Mouse (Mus musculus) myocyte (in vitro differentiated cells): ENCODE measurements around the gene Gm9046. TPM values are rescaled to one million over a fixed set of nuclear protein-coding genes. Genes with fewer than 3 reads are reported as not detected.
A peak's percentile ranks its signal among the peaks of the same experiment; 100 is the strongest.
"Not testable (repeated sequence)": the region's sequence is repeated elsewhere in the genome, so short reads cannot be mapped to it uniquely, and the experiment has no call there.

Experiments used
- H3K27me3 ChIP-seq: one replicate; pipeline ENCODE4 v1.6.1; 2011; ENCODE audit not compliant: control insufficient read depth, insufficient read depth, insufficient read length
- H3K36me3 ChIP-seq: one replicate; pipeline ENCODE4 v1.6.1; 2011; ENCODE audit not compliant: control insufficient read depth, insufficient read depth
- H3K4me2 ChIP-seq: one replicate; pipeline ENCODE4 v1.6.1; 2011; ENCODE audit warnings: low read depth, control low read depth
- H3K4me3 ChIP-seq: one replicate; pipeline ENCODE4 v1.5.1; 2011; ENCODE audit warnings: mild to moderate bottlenecking, control low read depth, moderate library complexity
- H3K79me2 ChIP-seq: one replicate; pipeline ENCODE4 v1.6.1; 2011; ENCODE audit not compliant: control insufficient read depth, insufficient read depth
- H3ac ChIP-seq: one replicate; pipeline ENCODE4 v1.6.1; 2011; ENCODE audit not compliant: control insufficient read depth, insufficient read length
- CEBPB ChIP-seq: IDR thresholded peaks from 2 replicates; pipeline ENCODE4 v1.6.1; 2011; ENCODE audit warnings: mild to moderate bottlenecking, moderate library complexity; ENCODE audit not compliant: poor library complexity, insufficient read depth, severe bottlenecking
- E2F4 ChIP-seq: IDR thresholded peaks from one replicate; pipeline ENCODE4 v1.6.1; 2011; ENCODE audit warnings: mild to moderate bottlenecking, control low read depth, moderate library complexity; ENCODE audit not compliant: insufficient read depth
- MAX ChIP-seq: IDR thresholded peaks from one replicate; pipeline ENCODE4 v1.6.1; 2011; ENCODE audit warnings: low read depth, mild to moderate bottlenecking, control low read depth
- MYOD1 ChIP-seq, 3 experiments: IDR thresholded peaks; one replicate each; pipeline ENCODE4 v1.6.1; 2011; ENCODE audit warnings: control low read depth in 2 of 3, low read depth in 2 of 3, mild to moderate bottlenecking in 2 of 3, moderate library complexity in 1 of 3; ENCODE audit not compliant: insufficient read length in 2 of 3, control insufficient read depth in 1 of 3
- MYOG ChIP-seq, 3 experiments: IDR thresholded peaks; one replicate each; pipeline ENCODE4 v1.6.1; 2011; ENCODE audit warnings: control low read depth in 2 of 3, low read depth in 2 of 3, mild to moderate bottlenecking in 2 of 3; ENCODE audit not compliant: insufficient read length in 2 of 3, control insufficient read depth in 1 of 3, insufficient read depth in 1 of 3
- POLR2A ChIP-seq: IDR thresholded peaks from one replicate; pipeline ENCODE4 v1.6.1; 2011; ENCODE audit warnings: low read depth, mild to moderate bottlenecking, control low read depth, moderate library complexity; ENCODE audit not compliant: insufficient read length
- POLR2AphosphoS2 ChIP-seq: IDR thresholded peaks from one replicate; pipeline ENCODE4 v1.6.1; 2011; ENCODE audit warnings: low read depth, control low read depth; ENCODE audit not compliant: insufficient read length
- REST ChIP-seq: IDR thresholded peaks from one replicate; pipeline ENCODE4 v1.6.1; 2011; ENCODE audit warnings: mild to moderate bottlenecking, control low read depth, moderate library complexity; ENCODE audit not compliant: insufficient read depth, insufficient read length
- SRF ChIP-seq: IDR thresholded peaks from one replicate; pipeline ENCODE4 v1.6.1; 2011; ENCODE audit warnings: low read depth; ENCODE audit not compliant: control insufficient read depth, insufficient read length
- TCF12 ChIP-seq: IDR thresholded peaks from one replicate; pipeline ENCODE4 v1.6.1; 2011; ENCODE audit warnings: mild to moderate bottlenecking, control low read depth; ENCODE audit not compliant: poor library complexity, insufficient read depth, severe bottlenecking
- TCF3 ChIP-seq: IDR thresholded peaks from one replicate; pipeline ENCODE4 v1.6.1; 2011; ENCODE audit warnings: low read depth, control low read depth; ENCODE audit not compliant: insufficient read length
- USF1 ChIP-seq: IDR thresholded peaks from one replicate; pipeline ENCODE4 v1.6.1; 2011; ENCODE audit warnings: low read depth, mild to moderate bottlenecking, control low read depth, moderate library complexity
- polyA plus RNA-seq: library from polyadenylated mRNA; unstranded; fragments of >200 nt; fragmentation: generic; extraction: Trizol; gene quantifications from one replicate; pipeline ENCODE4 v1.2.1, GENCODE M21; 2012; ENCODE audit warnings: missing spikeins

The Gm9046 gene
- not detected for polyA plus RNA-seq

GRCm38 (mm10) chr10:118343155-118343554, at the start of gene Gm9046:
Gene Gm9046 (minus strand): TSS chr10:118343255.
- H3K4me3 ChIP-seq, H3K4me2 ChIP-seq, H3ac ChIP-seq, H3K27me3 ChIP-seq, H3K36me3 ChIP-seq, H3K79me2 ChIP-seq: not testable (repeated sequence)

- TF ChIP-seq MYOD1 (IDR thresholded peaks at IDR 0.05; ENCODE audit: control insufficient read depth in 1 of 3, insufficient read length in 2 of 3, low read depth in 2 of 3) (no peak), MYOG (IDR thresholded peaks at IDR 0.05; ENCODE audit: control insufficient read depth in 1 of 3, insufficient read depth in 1 of 3, insufficient read length in 2 of 3, low read depth in 2 of 3) (no peak), USF1 (no peak), TCF12 (no peak), MAX (no peak), E2F4 (no peak), REST (no peak), POLR2A (no peak), TCF3 (no peak), CEBPB (no peak), SRF (no peak), POLR2AphosphoS2 (no peak)
- Histone ChIP-seq H3K4me2 (peak overlapping the region; percentile 63), H3K36me3 (no peaks in the 10 kb centered on the region), H3K27me3 (no peaks in the 10 kb centered on the region), H3K4me3 (no peak overlapping the region), H3K79me2 (no peaks in the 10 kb centered on the region), H3ac (no peak overlapping the region)
Observed at GRCm38 (mm10) chr10:118370443-118370842, 27.4 kb upstream of the Gm9046 start.

- Histone ChIP-seq H3K4me3 (no peak overlapping the region), H3ac (no peak overlapping the region), H3K36me3 (no peaks in the 10 kb centered on the region), H3K79me2 (no peaks in the 10 kb centered on the region), H3K27me3 (no peaks in the 10 kb centered on the region), H3K4me2 (no peak overlapping the region)
- no peak for TF ChIP-seq SRF
- no peak for TF ChIP-seq MAX
- TF ChIP-seq TCF12, result no peak
- no peak for TF ChIP-seq MYOG (IDR thresholded peaks at IDR 0.05; ENCODE audit: control insufficient read depth in 1 of 3, insufficient read depth in 1 of 3, insufficient read length in 2 of 3, low read depth in 2 of 3)
- TF ChIP-seq POLR2AphosphoS2, result no peak
- no peak for TF ChIP-seq USF1
- TF ChIP-seq E2F4, result no peak
- no peak for TF ChIP-seq POLR2A
- TF ChIP-seq REST, result no peak
- no peak for TF ChIP-seq MYOD1 (IDR thresholded peaks at IDR 0.05; ENCODE audit: control insufficient read depth in 1 of 3, insufficient read length in 2 of 3, low read depth in 2 of 3)
- TF ChIP-seq CEBPB, result no peak
- no peak for TF ChIP-seq TCF3
Observed at GRCm38 (mm10) chr10:118369518-118369917, 26.5 kb upstream of the Gm9046 start.

- not testable (repeated sequence) for H3K27me3 ChIP-seq, H3ac ChIP-seq, H3K4me2 ChIP-seq, H3K79me2 ChIP-seq, H3K4me3 ChIP-seq, H3K36me3 ChIP-seq
Observed at GRCm38 (mm10) chr10:118354005-118354404, 10.9 kb upstream of the Gm9046 start, which contains the start of gene Gm9049. Gene Gm9049 (minus strand): TSS chr10:118354105.

GRCm38 (mm10) chr10:118348579-118348978, 5.5 kb upstream of the Gm9046 start, which contains the start of gene Gm9048:
Gene Gm9048 (minus strand): TSS chr10:118348679.
- not testable (repeated sequence) for H3K4me2 ChIP-seq, H3K27me3 ChIP-seq, H3K36me3 ChIP-seq, H3K4me3 ChIP-seq, H3K79me2 ChIP-seq, H3ac ChIP-seq

GRCm38 (mm10) chr10:118337731-118338130, 5.3 kb downstream of the Gm9046 start, which contains the start of gene Gm9045:
Gene Gm9045 (minus strand): TSS chr10:118337831.
- H3K36me3 ChIP-seq, H3K4me3 ChIP-seq, H3K79me2 ChIP-seq, H3K4me2 ChIP-seq, H3K27me3 ChIP-seq, H3ac ChIP-seq: not testable (repeated sequence)

GRCm38 (mm10) chr10:118332308-118332707, 10.7 kb downstream of the Gm9046 start, which contains the start of gene Gm9044:
Gene Gm9044 (minus strand): TSS chr10:118332408.
- not testable (repeated sequence) for H3ac ChIP-seq, H3K79me2 ChIP-seq, H3K36me3 ChIP-seq, H3K4me2 ChIP-seq, H3K27me3 ChIP-seq, H3K4me3 ChIP-seq

GRCm38 (mm10) chr10:118326869-118327268, 16.2 kb downstream of the Gm9046 start, which contains the start of gene Gm9040:
Gene Gm9040 (minus strand): TSS chr10:118326969.
- H3ac ChIP-seq, H3K79me2 ChIP-seq, H3K4me2 ChIP-seq, H3K4me3 ChIP-seq, H3K27me3 ChIP-seq, H3K36me3 ChIP-seq: not testable (repeated sequence)
